Mouse (Mus musculus): Measurements from ENCODE around the gene Olfr790. TPM values are rescaled to one million over a fixed set of nuclear protein-coding genes. Genes with fewer than 3 reads are reported as not detected.

The Olfr790 gene
- not detected for polyA plus RNA-seq (2017; shearing (Covaris generic))

DNA sequence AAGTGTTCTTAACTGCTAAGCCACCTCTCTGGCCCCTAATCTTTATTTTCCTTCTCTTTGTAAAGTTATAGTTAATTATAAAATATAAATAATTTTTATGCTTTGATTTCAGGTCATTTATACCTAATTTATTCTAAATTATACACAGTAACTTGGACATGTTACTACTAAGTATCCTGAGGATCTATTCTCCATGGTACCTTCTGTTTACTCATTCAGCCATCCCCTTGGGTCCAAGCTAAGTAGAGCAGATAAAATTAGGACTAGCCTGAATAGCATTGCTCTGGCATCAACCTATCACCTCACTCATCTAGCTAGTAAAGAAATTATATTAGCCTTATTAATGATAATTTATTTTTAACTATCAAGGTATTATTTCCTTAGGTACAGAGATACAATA is at the start of gene Olfr790:
Olfr790 (plus strand) TSS at position 301 of the 400 bp plus-strand sequence.
- no peak for ATAC-seq

DNA sequence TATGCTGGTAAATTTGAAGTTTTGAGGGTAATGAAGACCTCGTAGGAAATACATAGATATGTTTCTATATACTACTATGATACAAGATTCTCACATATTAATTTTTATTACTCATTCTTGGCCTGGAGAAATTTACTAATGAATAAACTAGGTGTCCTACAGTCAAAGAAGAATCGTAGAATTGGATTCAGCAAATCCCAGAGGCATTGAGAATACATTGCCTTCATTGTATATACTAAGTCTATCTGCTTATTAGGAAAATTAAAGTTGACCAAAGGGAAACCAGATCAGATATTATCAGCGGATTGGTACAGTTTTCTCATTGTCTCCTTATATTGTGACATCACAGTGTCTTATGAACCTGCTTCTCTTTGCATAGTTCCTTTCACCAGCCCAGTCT is 36.7 kb upstream of the Olfr790 start, which contains the start of gene Olfr787:
Olfr787 (plus strand) TSS at position 301 of the 400 bp plus-strand sequence.
- ATAC-seq = no peak

DNA sequence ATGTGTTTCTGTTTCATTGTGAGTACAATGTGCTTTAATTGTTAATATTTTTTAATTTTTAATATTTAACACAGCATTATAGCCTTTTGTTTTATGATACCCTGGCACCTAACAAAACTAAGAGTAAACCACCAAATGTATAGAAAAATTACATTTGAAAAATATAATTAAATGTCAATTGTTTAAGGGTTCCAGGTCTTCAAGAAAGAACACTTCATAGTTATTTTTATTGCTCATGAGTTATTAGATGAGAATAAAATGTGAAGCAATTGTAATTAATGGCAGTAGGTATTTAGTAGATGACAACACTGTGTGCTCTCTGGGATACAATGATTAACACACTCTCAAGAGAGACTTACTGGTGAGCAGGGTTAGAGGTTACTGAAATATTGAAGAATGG is 27.6 kb upstream of the Olfr790 start, which contains the start of gene Olfr788:
Olfr788 (plus strand) TSS at position 301 of the 400 bp plus-strand sequence.
- ATAC-seq = no peak

DNA sequence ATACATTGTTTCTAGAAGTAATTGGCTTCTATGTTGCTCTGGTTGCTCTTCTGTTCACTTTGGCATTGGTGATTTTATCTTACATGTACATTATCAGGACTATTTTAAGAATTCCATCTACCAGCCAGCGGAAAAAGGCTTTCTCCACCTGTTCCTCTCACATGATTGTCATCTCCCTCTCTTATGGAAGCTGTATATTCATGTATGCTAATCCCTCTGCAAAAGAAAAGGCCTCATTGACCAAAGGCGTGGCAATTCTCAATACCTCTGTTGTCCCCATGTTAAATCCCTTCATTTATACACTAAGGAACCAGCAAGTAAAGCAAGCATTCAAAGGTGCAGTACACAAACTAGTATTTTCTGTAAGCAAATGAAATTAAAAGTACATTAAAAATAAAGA is 25.0 kb upstream of the Olfr790 start:
- no peak for ATAC-seq

DNA sequence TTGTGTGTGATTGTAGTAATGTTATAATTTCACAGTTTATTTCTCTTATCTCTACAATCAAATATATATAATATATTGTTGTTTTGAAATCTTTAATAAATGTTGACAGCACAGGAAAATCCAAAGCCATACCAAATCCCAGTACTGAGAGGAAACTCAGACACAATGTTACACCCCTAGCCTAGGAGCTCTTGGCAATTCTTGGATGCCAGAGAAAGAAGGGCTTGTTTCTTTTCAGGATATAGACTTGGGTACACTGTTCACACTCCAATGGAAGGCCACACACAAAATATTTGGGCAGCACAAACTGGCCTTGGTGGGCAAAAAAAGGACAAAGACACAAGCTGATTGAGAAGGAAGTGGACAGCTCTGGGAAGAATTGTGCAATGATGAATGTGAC is 24.6 kb upstream of the Olfr790 start:
- no peak for ATAC-seq

DNA sequence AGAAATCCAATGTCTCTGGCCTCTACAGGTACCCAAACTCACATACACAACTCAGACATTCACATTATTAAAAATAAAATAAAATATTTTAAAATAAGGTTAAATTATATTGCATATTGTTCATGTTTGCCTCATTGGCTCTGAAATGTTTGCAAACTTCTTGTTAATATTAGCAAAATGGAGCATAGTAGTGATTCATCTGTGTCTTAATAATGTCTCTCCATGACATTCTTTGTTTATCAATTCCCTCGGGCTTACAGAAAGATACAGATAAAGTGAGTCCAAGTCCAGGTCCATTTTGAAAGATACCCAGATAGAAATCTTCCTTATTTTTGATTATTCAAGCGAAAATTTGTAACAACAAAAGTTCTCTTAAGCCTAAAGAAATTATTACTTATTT is 13.8 kb upstream of the Olfr790 start, which contains the start of gene Olfr789:
Olfr789 (plus strand) TSS at position 301 of the 400 bp plus-strand sequence.
- no peak for ATAC-seq

DNA sequence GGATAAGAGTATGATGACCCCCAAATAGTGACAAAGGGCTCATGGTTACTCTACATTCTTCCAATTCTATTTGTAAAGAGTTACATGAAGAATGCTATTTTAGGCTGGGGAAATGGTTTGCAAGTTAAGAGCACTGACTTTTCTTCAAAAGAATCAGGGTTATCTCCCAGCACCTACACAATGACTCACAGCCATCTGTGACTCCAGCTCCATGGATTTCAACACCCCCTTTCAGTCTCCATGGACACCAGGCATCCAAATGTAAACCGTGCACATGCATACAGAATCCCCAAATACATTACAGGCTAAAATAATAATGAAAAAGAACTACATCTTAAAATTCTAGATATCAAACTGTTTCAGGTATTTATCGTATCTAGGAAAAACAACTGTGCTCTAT is 8.2 kb upstream of the Olfr790 start:
- no peak for ATAC-seq

DNA sequence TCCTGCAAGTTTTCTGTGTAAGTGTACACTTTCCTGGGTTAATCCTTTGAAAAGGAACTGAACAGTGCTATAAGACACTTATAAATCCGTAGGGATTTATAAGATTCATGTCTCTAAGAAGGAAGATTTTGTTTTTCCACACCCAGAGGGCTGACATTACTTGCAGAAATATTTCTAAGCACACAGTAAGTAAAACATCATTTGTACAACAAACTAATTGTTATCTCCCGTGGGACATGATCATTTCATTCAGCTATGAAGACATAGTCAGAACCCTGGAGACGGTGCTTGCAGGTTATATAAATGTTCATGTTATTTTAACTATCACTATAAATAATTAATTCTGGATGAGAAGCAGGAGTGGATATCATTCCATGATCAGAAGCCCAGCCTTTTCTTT is 23.2 kb downstream of the Olfr790 start, which contains the start of gene Olfr791:
Olfr791 (plus strand) TSS at position 301 of the 400 bp plus-strand sequence.
- no peak for ATAC-seq

DNA sequence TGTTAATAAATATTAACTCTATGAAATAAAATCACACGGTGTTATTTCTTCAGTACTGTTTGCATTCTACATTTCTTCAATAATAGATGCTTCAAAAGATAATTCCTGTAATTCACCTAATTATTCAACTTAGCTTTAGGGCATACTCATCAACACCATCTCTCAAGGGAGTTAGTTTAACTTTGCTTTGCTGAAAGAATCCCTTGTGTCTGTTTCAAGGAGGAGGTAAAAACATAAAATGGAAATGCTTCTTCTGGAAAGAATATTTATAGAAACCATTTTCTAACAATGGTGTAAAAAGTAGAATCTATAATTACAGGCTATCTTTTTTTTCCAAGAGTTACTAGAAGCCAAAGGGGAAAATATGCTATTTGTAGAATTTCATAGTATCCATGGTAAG is 40.6 kb downstream of the Olfr790 start, which contains the start of gene Olfr792:
Olfr792 (plus strand) TSS at position 301 of the 400 bp plus-strand sequence.
- ATAC-seq = no peak

DNA sequence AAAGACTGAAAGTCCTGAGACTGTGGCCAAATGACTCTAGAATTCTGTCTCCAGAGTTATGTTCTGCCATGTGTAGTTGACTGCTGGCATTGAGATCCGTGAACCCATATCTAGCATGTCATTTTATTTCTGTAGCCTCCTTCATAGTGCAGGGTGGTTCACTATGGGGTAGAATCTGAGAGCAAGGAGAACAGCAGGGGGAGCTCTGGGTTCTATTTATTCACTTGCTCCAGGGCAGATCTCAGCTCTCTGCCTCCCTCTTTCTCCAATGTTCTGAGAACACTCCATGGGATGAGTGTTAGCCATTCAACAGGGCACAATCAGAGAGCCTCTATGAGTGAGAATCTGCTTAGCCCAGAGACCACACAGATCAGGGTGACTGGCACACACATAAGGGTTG is 51.1 kb downstream of the Olfr790 start:
- ATAC-seq = no peak

Other genes starting within 250 kb of the Olfr790 start
- not detected for gene Olfr776, start 239.4 kb upstream of the Olfr790 start, polyA plus RNA-seq (2017; shearing (Covaris generic))
- not detected for gene Olfr777, start 227.0 kb upstream of the Olfr790 start, polyA plus RNA-seq (2017; shearing (Covaris generic))
- not detected for gene Olfr780, start 180.4 kb upstream of the Olfr790 start, polyA plus RNA-seq (2017; shearing (Covaris generic))
- gene Olfr781, start 169.6 kb upstream of the Olfr790 start, polyA plus RNA-seq (2017; shearing (Covaris generic)) = not detected
- not detected for gene Olfr782, start 149.6 kb upstream of the Olfr790 start, polyA plus RNA-seq (2017; shearing (Covaris generic))
- not detected for gene Olfr784, start 114.4 kb upstream of the Olfr790 start, polyA plus RNA-seq (2017; shearing (Covaris generic))
- not detected for gene Olfr785, start 93.1 kb upstream of the Olfr790 start, polyA plus RNA-seq (2017; shearing (Covaris generic))
- gene Olfr786, start 71.2 kb upstream of the Olfr790 start, polyA plus RNA-seq (2017; shearing (Covaris generic)) = not detected
- gene Olfr787, start 36.6 kb upstream of the Olfr790 start, polyA plus RNA-seq (2017; shearing (Covaris generic)) = under 1 TPM in 2 of 3 experiments, not detected in 1; 0.18 to 0.20 TPM
- gene Olfr788, start 27.5 kb upstream of the Olfr790 start, polyA plus RNA-seq (2017; shearing (Covaris generic)) = not detected
- not detected for gene Olfr789, start 13.7 kb upstream of the Olfr790 start, polyA plus RNA-seq (2017; shearing (Covaris generic))
- gene Olfr791, start 23.3 kb downstream of the Olfr790 start, polyA plus RNA-seq (2017; shearing (Covaris generic)) = not detected
- not detected for gene Olfr792, start 40.7 kb downstream of the Olfr790 start, polyA plus RNA-seq (2017; shearing (Covaris generic))
- gene Olfr794, start 69.2 kb downstream of the Olfr790 start, polyA plus RNA-seq (2017; shearing (Covaris generic)) = not detected
- not detected for gene Olfr796, start 114.1 kb downstream of the Olfr790 start, polyA plus RNA-seq (2017; shearing (Covaris generic))
- under 1 TPM in 1 of 3 experiments, not detected in 2; 0.13 TPM for gene Olfr798, start 129.4 kb downstream of the Olfr790 start, polyA plus RNA-seq (2017; shearing (Covaris generic))
- gene Olfr799, start 139.0 kb downstream of the Olfr790 start, polyA plus RNA-seq (2017; shearing (Covaris generic)) = not detected
- not detected for gene Olfr800, start 159.2 kb downstream of the Olfr790 start, polyA plus RNA-seq (2017; shearing (Covaris generic))
- gene Olfr801, start 175.4 kb downstream of the Olfr790 start, polyA plus RNA-seq (2017; shearing (Covaris generic)) = under 1 TPM in 1 of 3 experiments, not detected in 2; 0.75 TPM
- not detected for gene Olfr802, start 189.7 kb downstream of the Olfr790 start, polyA plus RNA-seq (2017; shearing (Covaris generic))
- gene Olfr803, start 195.8 kb downstream of the Olfr790 start, polyA plus RNA-seq (2017; shearing (Covaris generic)) = not detected
- gene Olfr804, start 204.7 kb downstream of the Olfr790 start, polyA plus RNA-seq (2017; shearing (Covaris generic)) = not detected
- not detected for gene Olfr805, start 230.9 kb downstream of the Olfr790 start, polyA plus RNA-seq (2017; shearing (Covaris generic))
- not detected for gene Olfr806, start 243.4 kb downstream of the Olfr790 start, polyA plus RNA-seq (2017; shearing (Covaris generic))

All from inflammation-experienced regulatory T-cells, adult 6 months (primary cell).